Mouse (Mus musculus) myocyte (in vitro differentiated cells): ENCODE measurements around the gene Msx2.

Experiments
- CEBPB ChIP-seq: IDR thresholded peaks from 2 replicates; pipeline ENCODE4 v1.6.1; 2011; ENCODE audit warnings: mild to moderate bottlenecking, moderate library complexity; ENCODE audit not compliant: poor library complexity, insufficient read depth, severe bottlenecking
- E2F4 ChIP-seq: IDR thresholded peaks from one replicate; pipeline ENCODE4 v1.6.1; 2011; ENCODE audit warnings: mild to moderate bottlenecking, control low read depth, moderate library complexity; ENCODE audit not compliant: insufficient read depth
- MAX ChIP-seq: IDR thresholded peaks from one replicate; pipeline ENCODE4 v1.6.1; 2011; ENCODE audit warnings: low read depth, mild to moderate bottlenecking, control low read depth
- POLR2A ChIP-seq: IDR thresholded peaks from one replicate; pipeline ENCODE4 v1.6.1; 2011; ENCODE audit warnings: low read depth, mild to moderate bottlenecking, control low read depth, moderate library complexity; ENCODE audit not compliant: insufficient read length
- POLR2AphosphoS2 ChIP-seq: IDR thresholded peaks from one replicate; pipeline ENCODE4 v1.6.1; 2011; ENCODE audit warnings: low read depth, control low read depth; ENCODE audit not compliant: insufficient read length
- TCF12 ChIP-seq: IDR thresholded peaks from one replicate; pipeline ENCODE4 v1.6.1; 2011; ENCODE audit warnings: mild to moderate bottlenecking, control low read depth; ENCODE audit not compliant: poor library complexity, insufficient read depth, severe bottlenecking

GRCm38 (mm10) chr13:53466189-53466866 is 6.5 kb downstream of the Msx2 start:
- TF ChIP-seq POLR2A (no peak), CEBPB (no peak), MAX (no peak), E2F4 (no peak), TCF12 (no peak), POLR2AphosphoS2 (no peak)
